Mouse (Mus musculus): ENCODE data around the gene Glrx3. TPM values are rescaled to one million over a fixed set of nuclear protein-coding genes. Genes with fewer than 3 reads are reported as not detected.

The Glrx3 gene
- total RNA-seq, 2 experiments from 2014 or later: 122 to 128 TPM

GRCm38 (mm10) chr7:137477950-137478620 is 40.7 kb downstream of the Glrx3 start:
- DNase-seq: peak; percentile 97

GRCm38 (mm10) chr7:137478621-137478982 is 41.2 kb downstream of the Glrx3 start:
- DNase-seq: no peak

GRCm38 (mm10) chr7:137480839-137481238 is 43.4 kb downstream of the Glrx3 start:
- no peak for DNase-seq

GRCm38 (mm10) chr7:137483987-137484386 is 46.6 kb downstream of the Glrx3 start:
- DNase-seq: no peak

- DNase-seq: no peak
Observed at GRCm38 (mm10) chr7:137488391-137488790, 51.0 kb downstream of the Glrx3 start.

GRCm38 (mm10) chr7:137490711-137491110 is 53.3 kb downstream of the Glrx3 start:
- no peak for DNase-seq

GRCm38 (mm10) chr7:137492307-137492973 is 55.0 kb downstream of the Glrx3 start:
- DNase-seq: no peak

GRCm38 (mm10) chr7:137498736-137499135 is 61.3 kb downstream of the Glrx3 start:
- no peak for DNase-seq

GRCm38 (mm10) chr7:137517588-137517987 is 80.2 kb downstream of the Glrx3 start:
- no peak for DNase-seq

- peak; percentile 6 for DNase-seq
Observed at GRCm38 (mm10) chr7:137518028-137518576, 80.7 kb downstream of the Glrx3 start.

Other genes with a start within 250 kb of the Glrx3 start
- gene Ebf3, start 123.2 kb upstream of the Glrx3 start, total RNA-seq (2021): 10 to 100 TPM; 18.7 to 20.1 TPM
- 10 to 100 TPM in 1 of 2 experiments, 1 to 10 TPM in 1; 9.2 to 11.3 TPM for gene 9430038I01Rik, start 26.9 kb upstream of the Glrx3 start, total RNA-seq (2021)